Mouse (Mus musculus): ENCODE data around the gene Ube2ql1.

GRCm38 (mm10) chr13:69761393-69761792 lies 21.7 kb upstream of the Ube2ql1 start:
- no peak for TF ChIP-seq CTCF (IDR thresholded peaks at IDR 0.05; ENCODE audit: extremely low read depth, insufficient read depth, low read length)
- TF ChIP-seq POLR2A (IDR thresholded peaks at IDR 0.05; ENCODE audit: extremely low read depth, insufficient read depth, low read length): no peak
